In genomic region chr16:23266293-23266692, GRCm38 (mm10) we compare ENCODE assay signal across 22 mouse cellular contexts. TPM values are rescaled to one million over a fixed set of nuclear protein-coding genes. Genes with fewer than 3 reads are reported as not detected.
DNase-seq lines count a peak whose midpoint lies in the region; ATAC-seq and TF ChIP-seq lines count a peak whose summit lies in the region.
"Had no signal": no experiment of that assay in that cellular context is flagged by ENCODE, and none has a peak within 500 bp of the region (broad histone marks: within the 10 kb centered on the region; RNA-seq: fewer than 3 reads in every experiment).

No protein-coding gene starts in this region.

- WGBS in kidney, postnatal 0 days, result 95% methylated on average over 11 of the region's 11 CpGs

- H3K9ac ChIP-seq in kidney, postnatal 0 days (ENCODE audit: low read depth, low read length), result no peak overlapping the region
- H3K9ac ChIP-seq: embryonic facial prominence, embryonic 15.5 days; forebrain, embryonic 15.5 days; hindbrain, embryonic 13.5 days; liver, embryonic 15.5 days; midbrain, embryonic 12.5 days had no signal

- H3K4me1 ChIP-seq in kidney, postnatal 0 days (replicated peaks; ENCODE audit: insufficient read depth, low read length), result peaks cover 17% of the 10 kb centered on the region

- TF ChIP-seq CTCF in kidney, postnatal 0 days (IDR thresholded peaks at IDR 0.05; ENCODE audit: low read depth), result no peak

- DNase-seq in kidney, postnatal 0 days (ENCODE audit: low spot score), result no peak
- no peak for DNase-seq in kidney, adult 18-20 months
- DNase-seq in ovary, postnatal 36 days (ENCODE audit: low spot score), result peak; percentile 18
- DNase-seq in ovary, postnatal 14 days (ENCODE audit: low spot score), result no peak
- DNase-seq in thymus, adult 18-20 months, result no peak
- DNase-seq: B cell, adult 2 months; cerebellum, adult 18-20 months; gastrocnemius, postnatal 10 days; heart, postnatal 36 days; kidney, adult 11 months; liver; right cerebral cortex, adult 18-20 months; right cerebral cortex, postnatal 4 days had no signal

- TF ChIP-seq POLR2A in myocyte (IDR thresholded peaks at IDR 0.05; ENCODE audit: insufficient read length, low read depth), result no peak

- ATAC-seq in kidney, postnatal 0 days (replicated peaks; ENCODE audit: low FRiP score, low read depth), result no peak
- no peak for ATAC-seq in cerebellum, adult (ENCODE audit: insufficient number of reproducible peaks, low FRiP score, low TSS enrichment)
- ATAC-seq: forebrain, embryonic 15.5 days had no signal

- H3K9me3 ChIP-seq in kidney, postnatal 0 days (replicated peaks; ENCODE audit: low read length), result no peaks in the 10 kb centered on the region
- H3K9me3 ChIP-seq: embryonic facial prominence, embryonic 15.5 days; forebrain, embryonic 15.5 days; hindbrain, embryonic 13.5 days; limb, embryonic 10.5 days; liver, embryonic 15.5 days; midbrain, embryonic 12.5 days had no signal

- no peaks in the 10 kb centered on the region for H3K36me3 ChIP-seq in kidney, postnatal 0 days (ENCODE audit: insufficient read depth, low read length)
- H3K36me3 ChIP-seq in myocyte (ENCODE audit: control insufficient read depth, insufficient read depth), result no peaks in the 10 kb centered on the region
- H3K36me3 ChIP-seq: embryonic facial prominence, embryonic 15.5 days; liver, embryonic 15.5 days had no signal

- peak overlapping the region; percentile 36; the same call in 1 of the 2 replicates for H3K27ac ChIP-seq in kidney, postnatal 0 days
- H3K27ac ChIP-seq: embryonic facial prominence, embryonic 15.5 days; forebrain, embryonic 15.5 days; hindbrain, embryonic 13.5 days; left cerebral cortex, adult 2 months; limb, embryonic 10.5 days; liver, embryonic 15.5 days; midbrain, embryonic 12.5 days had no signal

- no peak overlapping the region for H3ac ChIP-seq in myocyte (ENCODE audit: control insufficient read depth, insufficient read length)

- no peak overlapping the region for H3K4me2 ChIP-seq in kidney, postnatal 0 days (ENCODE audit: low read length)
- H3K4me2 ChIP-seq in myocyte (ENCODE audit: low read depth), result peak overlapping the region; percentile 38
- H3K4me2 ChIP-seq: embryonic facial prominence, embryonic 15.5 days; forebrain, embryonic 15.5 days; hindbrain, embryonic 13.5 days; liver, embryonic 15.5 days; midbrain, embryonic 12.5 days had no signal

- H3K79me2 ChIP-seq in myocyte (ENCODE audit: control insufficient read depth, insufficient read depth), result no peaks in the 10 kb centered on the region

- no peaks in the 10 kb centered on the region for H3K27me3 ChIP-seq in kidney, postnatal 0 days (ENCODE audit: insufficient read depth, low read length)
- no peaks in the 10 kb centered on the region for H3K27me3 ChIP-seq in myocyte (ENCODE audit: control insufficient read depth, insufficient read depth, insufficient read length)
- H3K27me3 ChIP-seq: embryonic facial prominence, embryonic 15.5 days; forebrain, embryonic 15.5 days; hindbrain, embryonic 13.5 days had no signal

- H3K4me3 ChIP-seq in kidney, postnatal 0 days (replicated peaks; ENCODE audit: low read depth, low read length), result no peak overlapping the region
- no peak overlapping the region for H3K4me3 ChIP-seq in myocyte
- H3K4me3 ChIP-seq: embryonic facial prominence, embryonic 15.5 days; forebrain, embryonic 15.5 days; hindbrain, embryonic 13.5 days; left cerebral cortex, adult 2 months; limb, embryonic 10.5 days; liver, embryonic 15.5 days; midbrain, embryonic 12.5 days had no signal

TF ChIP-seq in myocyte, 11 proteins besides CTCF, POLR2A, EP300 and RAD21:
- TF ChIP-seq MYOD1 (IDR thresholded peaks at IDR 0.05; ENCODE audit: control insufficient read depth in 1 of 3, insufficient read length in 2 of 3, low read depth in 2 of 3) (peak; percentile 6 to 83 (median 77)), POLR2AphosphoS2 (IDR thresholded peaks at IDR 0.05; ENCODE audit: insufficient read length, low read depth) (no peak), USF1 (IDR thresholded peaks at IDR 0.05; ENCODE audit: low read depth) (no peak), TCF12 (IDR thresholded peaks at IDR 0.05; ENCODE audit: insufficient read depth, poor library complexity, severe bottlenecking) (peak; percentile 27), MYOG (IDR thresholded peaks at IDR 0.05; ENCODE audit: control insufficient read depth in 1 of 3, insufficient read depth in 1 of 3, insufficient read length in 2 of 3, low read depth in 2 of 3) (peak in 1 of 3 experiments; percentile 79), TCF3 (IDR thresholded peaks at IDR 0.05; ENCODE audit: insufficient read length, low read depth) (no peak), REST (IDR thresholded peaks at IDR 0.05; ENCODE audit: insufficient read depth, insufficient read length) (no peak), E2F4 (IDR thresholded peaks at IDR 0.05; ENCODE audit: insufficient read depth) (no peak)

RNA-seq across cellular contexts. Expression of gene St6gal1, which starts 41.8 kb away (rescaled TPM):
- polyA plus RNA-seq in kidney, postnatal 0 days (2015; fragmentation: Nextera tagmentation; extraction: Ambion mirVana), result 24.5 and 28.6 TPM in 2 replicates
- polyA plus RNA-seq in myocyte (2012; fragmentation: generic; extraction: Trizol), result 5.7 TPM
